Mouse (Mus musculus) brain, adult 2 months (tissue): ENCODE data around the gene Wdr73.

Experiments used
- DNase-seq: peaks from one replicate; pipeline ENCODE4 v3.0.0; 2011; ENCODE audit warnings: low read depth, low spot score

Wdr73 gene

DNA sequence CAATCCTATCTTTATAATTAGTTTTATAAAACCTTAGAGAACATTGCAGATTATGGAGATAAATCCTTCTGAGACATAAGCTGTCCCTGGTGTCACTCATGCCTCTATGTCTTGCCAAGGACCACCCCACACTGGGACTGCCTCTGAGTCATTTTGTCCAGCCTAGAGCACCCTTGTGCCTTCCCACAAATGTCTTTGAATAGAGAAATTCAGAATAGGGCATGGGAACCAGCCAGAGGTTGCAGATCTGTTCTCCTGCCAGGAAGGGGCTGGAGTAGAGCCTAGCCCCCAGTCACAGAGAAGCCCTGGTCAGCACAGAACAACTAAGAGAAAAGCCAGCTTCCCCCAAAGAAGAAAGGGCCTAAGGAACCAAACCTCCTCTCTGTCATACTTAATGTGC lies 45.8 kb downstream of the Wdr73 start:
- no peak for DNase-seq

DNA sequence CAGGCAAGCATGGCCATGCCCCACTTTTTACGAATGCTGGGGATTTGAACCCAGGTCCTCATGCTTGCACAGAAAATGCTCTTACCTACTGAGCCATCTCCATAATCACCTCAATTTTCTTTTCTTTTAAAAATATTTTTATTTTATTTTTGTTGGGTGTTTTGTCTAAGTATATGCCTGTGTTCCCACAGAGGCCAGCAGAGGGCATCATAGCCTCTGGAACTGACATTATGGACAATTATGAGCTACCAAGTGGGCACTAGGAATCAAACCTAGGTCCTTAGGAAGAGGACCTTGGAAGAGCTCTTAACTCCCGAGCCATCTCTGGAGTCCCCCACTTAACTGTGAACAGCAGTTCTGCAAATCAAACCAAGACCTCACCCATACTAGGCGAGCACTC lies 47.9 kb downstream of the Wdr73 start:
- no peak for DNase-seq

DNA sequence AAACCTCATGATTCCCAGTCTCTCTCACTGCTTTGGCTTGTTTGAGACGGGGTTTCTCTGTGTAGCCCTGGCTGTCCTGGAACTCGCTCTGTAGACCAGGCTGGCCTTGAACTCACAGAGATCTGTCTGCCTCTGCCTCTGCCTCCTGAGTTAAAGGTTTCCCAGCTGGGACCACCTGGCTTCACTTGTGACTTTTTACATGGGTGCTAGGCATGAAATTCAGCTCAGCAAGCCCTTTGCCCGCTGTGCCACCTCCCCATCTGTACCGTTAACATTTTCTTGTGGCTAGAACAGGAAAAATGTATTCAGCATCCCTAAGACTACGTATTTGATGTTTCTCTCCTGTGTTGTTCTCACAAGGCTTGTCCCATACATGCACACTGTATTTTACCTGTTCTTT lies 50.5 kb downstream of the Wdr73 start:
- no peak for DNase-seq

GRCm38 (mm10) chr7:80849710-80850109 lies 51.4 kb downstream of the Wdr73 start:
- peak; percentile 89 for DNase-seq

DNA sequence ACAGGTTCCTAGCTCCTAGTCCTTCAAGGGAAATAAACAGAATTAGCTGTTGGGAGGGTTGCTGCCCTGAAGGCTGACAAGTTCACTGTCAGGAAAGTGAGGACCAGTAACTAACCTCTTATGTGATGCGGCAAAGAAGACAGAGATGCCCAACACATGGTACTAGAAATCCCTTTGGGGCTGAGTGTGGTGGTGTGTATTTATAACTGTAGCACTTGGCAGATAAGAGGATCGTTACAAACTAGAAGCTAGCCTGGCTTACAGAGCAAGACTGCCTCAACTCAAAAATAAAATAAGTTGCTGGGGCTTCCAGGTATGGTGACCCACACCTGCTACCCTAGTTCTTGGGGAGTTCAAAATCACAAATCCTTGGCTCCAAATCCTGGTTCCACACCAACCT lies 51.8 kb downstream of the Wdr73 start:
- DNase-seq, result no peak

DNA sequence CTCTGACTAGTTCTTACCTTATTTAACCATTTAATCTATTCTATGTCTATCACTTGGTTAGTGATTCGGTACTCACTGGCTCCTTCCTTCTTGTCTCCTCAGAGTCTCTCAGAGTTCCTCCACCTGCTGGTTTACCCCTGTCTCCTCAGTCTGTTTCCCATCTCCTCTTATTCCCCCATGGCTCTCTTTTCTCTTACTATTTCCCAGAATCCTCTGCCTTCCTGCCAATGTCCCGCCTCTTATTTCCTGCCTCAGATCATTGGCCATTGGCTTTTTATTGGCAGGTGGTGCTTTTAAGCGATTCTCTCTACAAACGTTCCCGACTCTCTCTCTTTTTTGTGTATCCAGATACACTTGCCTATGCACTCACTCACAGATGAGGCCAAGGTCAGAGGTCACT lies 54.4 kb downstream of the Wdr73 start:
- no peak for DNase-seq

GRCm38 (mm10) chr7:80846280-80846678 lies 54.8 kb downstream of the Wdr73 start:
- no peak for DNase-seq

DNA sequence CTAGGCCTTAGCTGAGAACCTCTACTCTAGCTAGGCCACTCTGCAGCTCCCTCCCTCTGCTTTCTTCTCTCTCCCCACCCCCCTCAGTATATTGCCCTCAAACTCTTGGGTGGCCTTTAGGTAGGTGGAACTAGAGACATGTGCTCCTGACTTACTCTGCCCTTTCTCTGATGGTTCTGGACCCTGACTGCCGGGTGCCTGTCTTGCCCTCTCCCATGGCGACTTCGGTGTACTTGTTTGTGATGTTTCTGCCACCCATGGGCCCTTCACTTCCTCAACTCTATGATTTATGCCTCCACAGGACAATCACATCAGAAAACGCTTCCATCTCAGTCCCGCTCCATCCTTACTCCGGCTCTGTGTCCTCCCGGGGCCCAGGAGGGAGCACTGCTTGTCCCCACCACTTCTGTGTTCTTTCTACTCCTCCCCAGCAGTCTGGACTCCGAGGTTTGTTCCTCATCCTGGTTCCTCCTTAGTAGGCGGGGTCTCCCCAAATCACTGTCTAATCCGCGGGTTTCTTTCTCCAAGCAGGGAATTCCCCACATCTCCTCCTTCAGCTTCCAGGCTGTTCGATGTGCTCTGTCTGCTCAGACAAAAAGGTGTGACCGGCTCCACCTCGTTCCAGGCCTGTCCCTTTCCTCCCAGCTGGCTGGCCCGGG lies 55.3 kb downstream of the Wdr73 start:
- no peak for DNase-seq

DNA sequence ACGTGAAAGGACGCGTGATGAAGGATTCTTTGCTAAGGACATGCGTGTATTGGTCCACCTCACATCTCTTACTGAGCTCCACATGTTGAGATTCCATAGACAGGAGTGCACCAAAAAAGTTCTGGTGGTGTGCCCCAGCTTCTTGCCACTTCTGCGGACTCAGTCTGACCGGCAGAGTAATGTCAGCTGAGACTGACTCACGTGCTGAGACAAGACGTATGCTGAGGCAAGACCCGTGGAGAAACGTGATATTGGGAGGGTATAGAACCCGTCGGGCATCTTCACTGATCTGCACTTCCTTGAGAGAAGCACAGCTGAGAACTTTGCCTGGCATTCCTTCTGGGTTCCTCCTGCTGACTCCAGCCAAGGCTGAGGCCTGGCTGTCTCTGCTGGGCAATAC lies 56.4 kb downstream of the Wdr73 start:
- no peak for DNase-seq

DNA sequence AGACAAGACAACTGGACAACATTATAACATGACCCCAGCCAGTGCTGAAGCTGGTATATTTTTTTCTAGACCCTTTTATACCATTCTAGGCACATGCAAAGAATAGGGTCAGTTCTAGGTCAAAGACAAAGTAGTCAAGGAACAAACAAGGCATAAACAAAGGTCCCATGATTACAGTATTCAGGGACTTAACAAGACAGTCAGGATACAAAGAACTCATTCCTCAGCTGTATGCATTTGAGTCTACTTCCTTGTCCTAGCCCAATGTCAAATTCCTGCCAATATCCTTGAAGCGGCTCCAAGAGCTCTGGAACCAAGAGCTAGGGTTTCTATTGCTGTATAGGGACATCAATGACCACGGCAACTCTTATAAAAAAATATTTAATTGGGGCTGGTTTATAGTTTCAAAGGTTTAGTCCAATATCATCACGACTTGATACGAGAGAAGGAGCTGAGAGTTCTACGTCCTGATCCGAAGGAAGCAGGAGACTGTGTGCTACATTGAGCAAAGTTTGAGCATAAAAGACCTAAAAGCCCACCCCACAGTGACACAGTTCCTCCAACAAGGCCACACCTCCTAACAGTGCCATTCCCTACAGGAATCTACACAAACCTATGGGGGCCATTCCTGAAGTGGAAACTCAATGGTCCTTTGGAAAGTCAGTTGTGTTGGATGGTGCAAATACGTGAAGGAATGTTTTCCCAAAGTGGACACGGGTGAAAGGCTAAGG lies 57.0 kb downstream of the Wdr73 start:
- DNase-seq, result no peak

GRCm38 (mm10) chr7:80843176-80843575 lies 57.9 kb downstream of the Wdr73 start:
- DNase-seq, result no peak

- DNase-seq, result no peak
Observed at GRCm38 (mm10) chr7:80842132-80842531, 58.9 kb downstream of the Wdr73 start.

DNA sequence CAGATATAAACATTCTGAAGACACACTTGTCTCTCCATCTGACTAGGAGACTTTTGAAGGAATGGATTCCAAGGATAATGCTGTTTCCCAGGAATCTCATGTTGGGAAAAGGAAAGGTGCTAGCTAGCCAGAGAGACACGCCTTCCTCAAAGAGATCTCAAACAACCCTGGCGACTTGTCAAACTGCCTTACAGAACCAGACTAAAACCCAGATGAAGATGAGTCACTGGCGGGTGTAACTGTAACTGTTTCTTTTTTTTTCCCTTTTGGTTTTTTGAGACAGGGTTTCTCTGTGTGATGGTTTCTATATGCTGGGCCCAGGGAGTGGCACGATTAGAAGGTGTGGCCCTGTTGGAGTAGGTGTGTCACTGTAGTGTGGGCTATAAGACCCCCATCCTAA lies 60.1 kb downstream of the Wdr73 start:
- DNase-seq, result peak; percentile 79
